Mouse (Mus musculus) embryonic facial prominence, embryonic 13.5 days (tissue): ENCODE results near the gene Enox1. TPM values are rescaled to one million over a fixed set of nuclear protein-coding genes. Genes with fewer than 3 reads are reported as not detected.
A peak's percentile ranks its signal among the peaks of the same experiment; 100 is the strongest.

ENCODE experiments used
- ATAC-seq: fragments of 200-750 bp; cut with Nextera tagmentation; 2 replicates; pipeline ENCODE4 v1.8.0; 2017; ENCODE audit warnings: low read depth; ENCODE audit not compliant: insufficient number of reproducible peaks, insufficient read depth, low FRiP score, low TSS enrichment
- H3K27ac ChIP-seq: fragments of 300-500 bp; sonication (generic); 2 replicates; pipeline ENCODE4 v1.5.1; 2015; ENCODE audit warnings: moderate library complexity, mild to moderate bottlenecking, inconsistent platforms
- H3K27me3 ChIP-seq: fragments of 300-500 bp; sonication (generic); 2 replicates; pipeline ENCODE4 v1.6.1; 2015; ENCODE audit warnings: mild to moderate bottlenecking, inconsistent platforms
- H3K36me3 ChIP-seq: fragments of 300-500 bp; sonication (generic); 2 replicates; pipeline ENCODE4 v1.6.1; 2015; ENCODE audit warnings: mild to moderate bottlenecking, inconsistent platforms
- H3K4me1 ChIP-seq: fragments of 300-500 bp; sonication (generic); 2 replicates; pipeline ENCODE4 v1.6.1; 2015; ENCODE audit warnings: inconsistent platforms
- H3K4me2 ChIP-seq: fragments of 300-500 bp; sonication (generic); 2 replicates; pipeline ENCODE4 v1.6.1; 2015; ENCODE audit warnings: moderate library complexity, mild to moderate bottlenecking, inconsistent platforms
- H3K4me3 ChIP-seq: fragments of 300-500 bp; sonication (generic); 2 replicates; pipeline ENCODE4 v1.5.1; 2015; ENCODE audit warnings: mild to moderate bottlenecking, inconsistent platforms
- H3K9ac ChIP-seq: fragments of 300-500 bp; sonication (generic); 2 replicates; pipeline ENCODE4 v1.6.1; 2015; ENCODE audit warnings: mild to moderate bottlenecking, inconsistent platforms
- H3K9me3 ChIP-seq: fragments of 300-500 bp; sonication (generic); 2 replicates; pipeline ENCODE4 v1.6.1; 2016; ENCODE audit warnings: inconsistent platforms
- WGBS: fragments of 180-500 bp; shearing (Covaris S2); methylation state at CpG from one replicate; pipeline ENCODE4 v1.1.7; 2015; ENCODE audit warnings: mixed read lengths; 5-methylcytosine and 5-hydroxymethylcytosine counted together
- polyA plus RNA-seq: library from polyadenylated mRNA; unstranded; fragments of >200 nt; fragmentation: Nextera tagmentation; extraction: Ambion mirVana; gene quantifications from 2 replicates; pipeline ENCODE4 v1.2.1, GENCODE M21; 2015

Enox1 gene
- polyA plus RNA-seq, 1 experiment from 2014 or later, result 19.6 TPM

GRCm38 (mm10) chr14:77197414-77197915 lies 40.9 kb downstream of the Enox1 start:
- WGBS, result 48% methylated on average over 2 of the region's 2 CpGs
- Histone ChIP-seq H3K4me1 (peaks cover 20% of the 10 kb centered on the region), H3K4me2 (peak overlapping the region; percentile 16), H3K36me3 (no peaks in the 10 kb centered on the region), H3K9me3 (no peaks in the 10 kb centered on the region), H3K27ac (0 out of 2 replicates have a peak overlapping the region, but pooled peaks have one; percentile 48), H3K27me3 (no peaks in the 10 kb centered on the region), H3K4me3 (no peak overlapping the region), H3K9ac (no peak overlapping the region)
- no peak for ATAC-seq

GRCm38 (mm10) chr14:77210889-77211288 lies 54.3 kb downstream of the Enox1 start:
- H3K4me2 ChIP-seq, result no peak overlapping the region
- no peaks in the 10 kb centered on the region; the same call in 1 of the 2 replicates for H3K9me3 ChIP-seq
- H3K27me3 ChIP-seq, result no peaks in the 10 kb centered on the region
- ATAC-seq, result no peak
- H3K4me3 ChIP-seq, result no peak overlapping the region
- H3K4me1 ChIP-seq, result peaks cover 11% of the 10 kb centered on the region
- H3K36me3 ChIP-seq, result no peaks in the 10 kb centered on the region
- no peak overlapping the region for H3K27ac ChIP-seq
- 80% methylated on average over 8 of the region's 8 CpGs for WGBS
- no peak overlapping the region for H3K9ac ChIP-seq

GRCm38 (mm10) chr14:77213210-77213609 lies 56.6 kb downstream of the Enox1 start:
- H3K4me1 ChIP-seq, result peaks cover 11% of the 10 kb centered on the region
- no peak for ATAC-seq
- H3K9me3 ChIP-seq, result no peaks in the 10 kb centered on the region
- H3K4me3 ChIP-seq, result no peak overlapping the region
- no peak overlapping the region for H3K4me2 ChIP-seq
- H3K27ac ChIP-seq, result no peak overlapping the region
- H3K27me3 ChIP-seq, result no peaks in the 10 kb centered on the region
- no peak overlapping the region for H3K9ac ChIP-seq
- H3K36me3 ChIP-seq, result no peaks in the 10 kb centered on the region
- WGBS, result 46% methylated on average over 7 of the region's 7 CpGs

GRCm38 (mm10) chr14:77214848-77215247 lies 58.3 kb downstream of the Enox1 start:
- Histone ChIP-seq H3K9me3 (no peaks in the 10 kb centered on the region), H3K9ac (no peak overlapping the region), H3K36me3 (no peaks in the 10 kb centered on the region), H3K4me3 (no peak overlapping the region), H3K4me2 (no peak overlapping the region), H3K27ac (no peak overlapping the region), H3K4me1 (peaks cover 11% of the 10 kb centered on the region), H3K27me3 (no peaks in the 10 kb centered on the region)
- no peak for ATAC-seq
- 84% methylated on average over 6 of the region's 6 CpGs for WGBS

DNA sequence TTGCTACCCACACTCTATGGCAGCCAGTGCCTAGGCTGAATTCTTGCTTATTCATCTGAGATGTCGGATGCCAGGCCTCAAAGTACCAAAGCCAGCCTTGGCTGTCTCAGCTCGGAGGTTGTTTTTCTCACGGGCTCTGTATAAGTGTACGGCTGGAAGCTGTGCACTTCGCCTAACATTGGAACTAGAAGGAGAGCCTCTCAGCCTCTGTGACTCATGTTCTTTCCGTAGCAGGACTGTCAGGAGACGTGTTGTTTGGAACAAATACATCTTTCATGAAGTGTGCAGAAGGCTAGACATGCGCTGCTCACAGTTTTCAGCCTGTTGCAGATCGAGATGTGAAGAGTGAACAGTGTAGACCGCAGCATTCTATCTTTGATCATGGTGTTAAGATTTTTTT lies 68.8 kb downstream of the Enox1 start:
- no peak overlapping the region for H3K4me3 ChIP-seq
- ATAC-seq, result no peak
- H3K36me3 ChIP-seq, result no peaks in the 10 kb centered on the region
- no peak overlapping the region for H3K9ac ChIP-seq
- H3K4me1 ChIP-seq, result no peaks in the 10 kb centered on the region
- no peaks in the 10 kb centered on the region for H3K27me3 ChIP-seq
- WGBS, result 89% methylated on average over 10 of the region's 10 CpGs
- no peak overlapping the region for H3K4me2 ChIP-seq
- H3K9me3 ChIP-seq, result no peaks in the 10 kb centered on the region
- H3K27ac ChIP-seq, result no peak overlapping the region

DNA sequence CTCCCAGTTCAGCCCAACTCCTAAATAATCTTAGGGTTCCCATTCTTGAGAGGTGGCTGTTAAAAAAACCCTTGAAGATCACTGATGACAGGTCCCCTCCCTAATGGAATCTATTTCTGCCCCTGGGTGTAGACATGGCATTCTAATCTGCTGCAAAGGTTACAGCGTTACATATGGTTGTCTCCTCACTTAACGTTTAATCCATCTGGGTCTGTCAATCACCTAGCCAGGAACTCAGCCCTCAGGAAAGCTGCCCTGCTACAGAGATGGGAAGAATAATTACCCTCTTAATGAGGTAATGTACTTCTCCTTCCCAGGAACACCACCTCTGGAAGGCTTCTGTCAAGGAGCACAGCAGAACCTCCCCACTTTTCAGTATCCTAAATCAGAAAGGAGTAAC lies 82.2 kb downstream of the Enox1 start:
- no peak for ATAC-seq
- no peaks in the 10 kb centered on the region for H3K27me3 ChIP-seq
- WGBS, result 39% methylated on average over 2 of the region's 2 CpGs

GRCm38 (mm10) chr14:77239360-77239759 lies 82.8 kb downstream of the Enox1 start:
- no peaks in the 10 kb centered on the region for H3K4me1 ChIP-seq
- H3K9ac ChIP-seq, result no peak overlapping the region
- WGBS, result 24% methylated on average over 4 of the region's 4 CpGs
- ATAC-seq, result no peak
- H3K9me3 ChIP-seq, result no peaks in the 10 kb centered on the region
- no peak overlapping the region for H3K27ac ChIP-seq
- no peak overlapping the region for H3K4me3 ChIP-seq
- H3K27me3 ChIP-seq, result no peaks in the 10 kb centered on the region
- H3K36me3 ChIP-seq, result no peaks in the 10 kb centered on the region
- H3K4me2 ChIP-seq, result no peak overlapping the region

More for the DNA sequence above, 82.2 kb downstream of the Enox1 start:
- no peak overlapping the region for H3K4me2 ChIP-seq
- H3K9me3 ChIP-seq, result no peaks in the 10 kb centered on the region
- no peaks in the 10 kb centered on the region for H3K36me3 ChIP-seq
- H3K27ac ChIP-seq, result no peak overlapping the region
- no peaks in the 10 kb centered on the region for H3K4me1 ChIP-seq
- no peak overlapping the region for H3K9ac ChIP-seq
- no peak overlapping the region for H3K4me3 ChIP-seq

DNA sequence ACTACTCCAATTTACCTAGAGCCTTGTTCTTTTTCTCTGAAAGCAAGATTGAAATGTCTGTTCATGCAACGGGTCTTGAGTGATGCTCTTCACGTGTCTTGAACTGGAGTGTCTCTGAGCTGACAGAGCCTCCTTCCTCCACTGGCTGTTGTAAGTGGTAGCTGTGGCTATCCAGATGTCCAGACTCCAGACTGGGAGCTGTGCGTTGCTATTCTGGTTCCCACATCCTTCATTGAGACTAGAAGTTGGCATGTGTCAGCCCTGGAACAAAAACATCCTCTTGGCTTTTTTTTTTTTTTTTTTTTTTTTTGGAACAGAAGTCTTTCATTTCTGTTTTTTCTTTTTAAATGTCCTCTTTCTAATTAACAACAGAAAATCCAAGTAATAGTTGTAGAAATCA lies 90.4 kb downstream of the Enox1 start:
- no peaks in the 10 kb centered on the region for H3K27me3 ChIP-seq

DNA sequence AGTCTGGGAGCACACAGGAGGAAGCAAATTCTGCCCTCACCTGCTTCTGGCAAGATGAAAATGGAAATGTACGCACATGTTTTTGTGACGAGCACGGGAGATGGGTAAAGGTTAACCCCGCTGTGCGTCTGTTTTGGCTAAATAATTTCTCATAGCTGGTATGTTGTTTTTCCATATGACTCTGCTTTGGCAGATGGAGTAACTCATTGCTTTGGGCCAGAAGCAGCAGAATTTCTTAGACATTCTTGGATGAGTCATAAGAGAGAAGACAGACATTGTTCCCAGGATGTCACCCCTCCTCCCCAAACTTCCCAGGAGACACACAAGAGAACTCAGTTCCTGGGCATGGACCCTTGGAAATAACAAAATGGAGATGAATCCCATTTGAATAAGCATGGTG lies 91.9 kb downstream of the Enox1 start:
- Histone ChIP-seq H3K9me3 (0 out of 2 replicates have a peak, but pooled peaks cover 4% of the 10 kb centered on the region), H3K4me2 (no peak overlapping the region), H3K27me3 (no peaks in the 10 kb centered on the region), H3K36me3 (no peaks in the 10 kb centered on the region), H3K9ac (no peak overlapping the region), H3K27ac (no peak overlapping the region), H3K4me3 (no peak overlapping the region), H3K4me1 (peaks cover 18% of the 10 kb centered on the region)
- WGBS, result 56% methylated on average over 5 of the region's 5 CpGs
- ATAC-seq, result no peak

More for the DNA sequence above, 90.4 kb downstream of the Enox1 start:
- Histone ChIP-seq H3K27ac (no peak overlapping the region), H3K36me3 (no peaks in the 10 kb centered on the region), H3K4me3 (no peak overlapping the region), H3K9me3 (0 out of 2 replicates have a peak, but pooled peaks cover 4% of the 10 kb centered on the region), H3K4me1 (peaks cover 18% of the 10 kb centered on the region), H3K4me2 (no peak overlapping the region), H3K9ac (no peak overlapping the region)
- no peak for ATAC-seq
- 91% methylated on average over 3 of the region's 3 CpGs for WGBS

DNA sequence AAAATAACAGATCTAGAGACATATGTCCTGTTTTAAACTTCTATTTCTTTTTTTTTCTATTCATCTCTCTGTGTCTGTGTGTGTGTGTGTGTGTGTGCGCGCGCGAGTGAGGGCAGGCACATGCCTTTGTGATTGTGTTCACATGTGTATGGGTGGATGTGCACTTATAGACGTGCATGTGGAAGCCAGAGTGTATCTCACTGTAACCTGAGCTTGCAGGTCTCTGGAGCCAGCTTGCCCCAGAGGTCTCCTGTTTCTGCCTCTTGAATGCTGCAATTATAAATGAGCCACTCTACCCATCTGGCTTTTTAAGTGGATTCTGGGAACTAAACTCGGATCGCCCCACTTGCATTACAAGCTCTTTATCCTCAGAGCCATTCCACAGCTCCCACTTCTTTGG lies 92.4 kb downstream of the Enox1 start:
- WGBS, result 38% methylated on average over 7 of the region's 7 CpGs
- Histone ChIP-seq H3K9ac (no peak overlapping the region), H3K4me3 (no peak overlapping the region), H3K4me2 (no peak overlapping the region), H3K27ac (peak overlapping the region; percentile 49; the same call in 1 of the 2 replicates), H3K9me3 (0 out of 2 replicates have a peak, but pooled peaks cover 4% of the 10 kb centered on the region), H3K27me3 (no peaks in the 10 kb centered on the region), H3K4me1 (peaks cover 18% of the 10 kb centered on the region), H3K36me3 (no peaks in the 10 kb centered on the region)
- 0 out of 2 replicates have a peak, but pooled peaks have one; percentile 48 for ATAC-seq

DNA sequence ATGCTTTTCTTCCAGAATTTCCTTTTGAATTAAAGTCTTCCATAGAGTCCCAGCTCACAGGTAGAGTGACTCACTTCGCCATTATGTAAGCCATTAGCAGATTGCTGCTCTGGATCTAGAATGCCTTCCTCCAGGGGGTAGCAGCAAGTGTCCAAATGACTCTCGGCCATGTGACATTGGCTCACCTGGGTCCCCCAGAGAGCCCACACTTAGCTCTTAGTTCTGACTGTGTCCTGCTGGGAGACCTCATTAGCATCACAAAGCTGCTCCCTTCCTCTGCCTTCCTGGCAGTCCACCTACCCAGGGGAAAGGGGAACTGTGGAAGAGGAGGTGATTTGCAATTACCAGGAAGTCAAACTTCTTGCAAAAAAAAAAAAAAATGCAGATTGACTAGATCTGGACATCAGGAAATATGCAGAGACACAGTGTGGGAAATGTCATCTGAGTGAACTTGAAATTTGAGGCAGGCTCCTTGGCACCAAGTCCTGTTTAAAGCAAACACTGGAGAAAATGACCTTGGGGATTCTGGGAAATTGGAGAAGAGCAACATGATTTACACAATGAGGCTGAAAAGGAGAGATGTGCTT lies 94.2 kb downstream of the Enox1 start:
- H3K27me3 ChIP-seq, result no peaks in the 10 kb centered on the region
- H3K9me3 ChIP-seq, result 0 out of 2 replicates have a peak, but pooled peaks cover 3% of the 10 kb centered on the region
- 59% methylated on average over 2 of the region's 2 CpGs for WGBS
- no peak overlapping the region for H3K9ac ChIP-seq
- no peak for ATAC-seq
- no peak overlapping the region for H3K4me2 ChIP-seq
- H3K36me3 ChIP-seq, result no peaks in the 10 kb centered on the region
- H3K27ac ChIP-seq, result no peak overlapping the region
- H3K4me3 ChIP-seq, result no peak overlapping the region
- peaks cover 28% of the 10 kb centered on the region for H3K4me1 ChIP-seq

- WGBS, result 39% methylated on average over 3 of the region's 3 CpGs
- no peak overlapping the region for H3K4me3 ChIP-seq
- H3K27ac ChIP-seq, result no peak overlapping the region
- H3K27me3 ChIP-seq, result no peaks in the 10 kb centered on the region
- H3K9me3 ChIP-seq, result no peaks in the 10 kb centered on the region
- H3K4me1 ChIP-seq, result peaks cover 16% of the 10 kb centered on the region
- no peak for ATAC-seq
- no peak overlapping the region for H3K4me2 ChIP-seq
- no peak overlapping the region for H3K9ac ChIP-seq
- H3K36me3 ChIP-seq, result no peaks in the 10 kb centered on the region
Observed at GRCm38 (mm10) chr14:77255201-77255600, 98.6 kb downstream of the Enox1 start.
